Mouse (Mus musculus): ENCODE measurements around the gene Arhgap10.

Arhgap10 gene

DNA sequence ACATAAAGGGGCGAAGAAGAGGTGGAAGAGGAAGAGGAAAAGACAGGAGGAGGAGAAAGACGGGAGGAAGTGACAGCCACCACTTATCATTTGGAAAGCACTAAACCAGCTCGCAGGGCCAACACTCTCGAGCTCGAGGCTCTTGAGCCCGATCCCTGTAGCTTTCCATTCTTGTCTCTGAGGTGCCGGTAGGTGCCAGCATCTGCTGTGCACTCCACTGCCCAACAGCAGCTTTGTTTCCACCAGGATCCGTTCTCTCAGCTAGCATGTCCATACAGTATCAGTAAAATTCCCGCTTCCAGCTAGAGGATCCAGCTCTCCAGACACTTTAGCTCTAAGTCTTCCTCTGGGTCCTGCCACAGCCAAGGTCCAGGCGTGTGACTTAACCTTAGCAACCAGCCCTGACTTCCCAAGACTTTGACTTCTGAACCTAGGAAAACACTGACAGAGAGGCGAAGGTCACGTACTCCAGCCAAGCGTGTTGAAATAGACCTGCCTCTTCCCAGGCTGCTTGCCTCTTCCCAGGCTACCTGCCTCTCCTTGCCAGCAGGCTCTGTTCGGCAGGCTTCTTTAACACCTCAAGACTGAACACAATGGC is 6.4 kb upstream of the Arhgap10 start:
- no peak for TF ChIP-seq GATA4 (IDR thresholded peaks at IDR 0.05; ENCODE audit: insufficient replicate concordance, low read length)

DNA sequence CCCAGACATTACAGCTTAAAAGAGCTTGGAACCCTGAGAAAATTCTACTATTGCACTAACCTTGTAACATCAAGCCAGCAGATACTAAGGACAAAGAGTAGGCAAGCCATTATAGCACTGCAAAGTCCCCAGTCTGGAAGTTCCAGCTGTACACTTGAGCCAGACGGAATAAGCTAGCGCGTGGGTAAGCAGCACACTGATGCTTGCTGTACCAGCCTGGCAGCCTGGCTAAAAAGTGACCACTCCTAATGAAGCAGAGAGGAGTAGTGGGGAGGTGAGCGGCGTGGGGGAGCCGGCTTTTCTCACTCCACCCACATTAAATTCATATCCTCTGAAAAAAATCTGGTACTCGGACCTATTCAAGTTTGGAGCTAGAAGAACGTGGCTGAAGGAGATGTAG is 5.2 kb upstream of the Arhgap10 start:
- TF ChIP-seq GATA4 (IDR thresholded peaks at IDR 0.05; ENCODE audit: insufficient replicate concordance, low read length) = no peak

DNA sequence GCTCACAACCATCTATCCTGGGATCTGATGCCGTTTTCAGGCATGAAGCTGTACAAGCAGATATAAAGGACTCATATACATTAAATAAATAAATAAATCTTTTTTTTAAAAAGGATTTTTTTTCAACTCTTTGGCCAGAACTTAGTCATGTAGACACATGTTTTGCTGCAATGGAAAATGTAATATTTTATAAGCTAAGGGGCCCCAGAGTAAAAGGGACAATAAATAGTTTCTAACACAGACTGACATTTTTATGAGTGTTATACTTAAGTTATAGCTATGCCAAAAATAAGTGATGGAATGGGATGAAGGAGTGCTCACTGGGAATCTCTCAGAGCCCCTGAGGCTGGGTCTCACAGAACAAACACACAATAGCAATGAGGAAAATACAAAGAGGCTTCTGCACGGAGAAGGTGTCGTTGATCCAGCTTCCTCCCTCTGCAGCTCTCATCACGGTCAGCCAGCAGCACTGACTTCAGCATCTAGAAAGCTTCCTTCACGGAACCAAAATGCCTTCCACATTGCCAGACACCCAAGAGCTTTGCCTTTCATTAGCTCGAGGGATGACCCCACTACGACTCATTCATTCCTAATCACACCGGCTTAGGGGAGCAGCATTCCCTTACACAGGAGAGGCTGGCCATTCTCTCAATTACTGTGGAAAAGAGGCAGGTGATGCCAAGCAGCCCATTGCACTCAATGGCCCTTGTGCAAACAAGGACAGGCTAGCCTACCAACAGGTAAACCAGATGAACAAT is 3.5 kb upstream of the Arhgap10 start:
- TF ChIP-seq GATA4 (IDR thresholded peaks at IDR 0.05; ENCODE audit: insufficient replicate concordance, low read length) = no peak

DNA sequence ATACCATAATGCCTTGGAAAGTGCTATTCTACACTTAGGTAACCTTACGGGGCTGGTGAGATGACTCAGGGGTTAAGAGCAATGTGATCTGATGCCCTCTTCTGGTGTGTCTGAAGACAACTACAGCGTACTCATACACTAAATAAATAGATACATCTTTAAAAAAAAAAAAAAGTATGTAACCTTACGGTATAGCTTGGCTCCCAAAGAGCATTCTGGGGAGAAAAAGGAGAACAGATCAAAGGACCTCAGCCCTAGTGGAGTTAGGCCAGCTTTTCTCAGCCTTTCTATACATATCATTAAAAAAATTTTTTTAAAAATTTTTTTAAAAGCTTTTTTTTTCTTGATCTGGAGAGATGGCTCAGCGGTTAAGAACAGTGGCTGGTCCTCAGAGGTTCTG is 2.8 kb upstream of the Arhgap10 start:
- no peak for TF ChIP-seq GATA4 (IDR thresholded peaks at IDR 0.05; ENCODE audit: insufficient replicate concordance, low read length)

DNA sequence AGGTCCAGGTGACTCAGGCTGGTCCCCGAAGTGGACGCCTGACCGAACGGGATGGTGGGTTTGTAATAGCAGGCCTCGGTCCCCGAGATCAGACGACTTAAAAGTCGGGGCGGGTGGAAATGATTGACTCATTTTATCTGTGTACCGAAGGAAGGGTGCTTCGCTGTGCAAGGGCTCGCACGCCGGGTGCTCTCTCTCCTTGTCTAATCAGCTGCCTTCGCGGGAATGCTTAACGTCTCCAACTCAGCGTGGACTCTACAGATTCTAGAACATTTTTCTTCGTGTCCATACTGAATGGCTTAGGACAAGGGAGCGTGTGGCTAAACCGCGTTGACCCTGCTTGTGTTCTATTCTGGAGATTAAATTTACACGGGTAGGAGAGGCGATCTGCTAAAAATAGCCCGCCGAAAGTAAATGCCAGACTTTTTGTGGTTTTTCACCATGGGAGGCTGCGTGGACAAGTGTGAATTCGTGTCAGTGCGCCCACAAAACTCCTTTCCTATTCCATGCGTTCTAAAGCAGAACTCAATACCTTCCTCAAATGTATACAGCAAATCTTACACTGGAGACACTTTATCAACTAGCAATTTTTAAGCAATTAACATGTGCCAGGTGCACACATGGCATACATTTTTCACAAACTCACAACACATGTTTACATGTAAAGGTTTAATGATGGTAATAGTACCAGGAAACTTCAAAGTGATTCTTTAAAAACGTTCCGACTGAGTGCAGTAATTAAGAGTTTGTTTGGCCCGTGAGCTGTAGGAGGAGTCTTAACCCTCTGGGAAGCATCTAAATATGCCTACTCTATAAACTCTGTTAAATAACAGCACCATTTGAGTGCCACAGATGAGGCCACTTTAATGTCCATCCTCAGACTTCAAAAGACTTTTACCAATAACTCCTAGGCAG is 705 bp upstream of the Arhgap10 start:
- TF ChIP-seq GATA4 (IDR thresholded peaks at IDR 0.05; ENCODE audit: insufficient replicate concordance, low read length) = no peak

DNA sequence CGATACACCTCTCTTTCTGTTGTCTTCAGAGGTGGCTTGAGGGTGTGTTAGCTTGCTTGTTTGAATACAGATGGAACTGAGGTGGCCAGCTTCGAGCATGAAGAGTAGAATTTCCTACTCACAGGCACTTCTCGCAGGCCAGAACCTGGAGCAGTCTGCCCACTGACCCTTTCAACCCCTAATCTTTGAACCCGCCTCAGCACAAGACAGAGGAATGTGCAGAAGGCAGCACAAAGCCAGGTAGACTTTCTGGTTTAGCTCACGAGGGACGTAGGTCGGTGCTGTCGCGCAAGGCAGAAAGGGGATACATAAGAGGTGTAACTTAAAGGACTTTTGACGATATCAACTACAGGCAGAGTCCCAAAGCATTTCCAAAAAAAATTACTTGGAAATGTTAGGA is 908 bp downstream of the Arhgap10 start:
- TF ChIP-seq GATA4 (IDR thresholded peaks at IDR 0.05; ENCODE audit: insufficient replicate concordance, low read length) = no peak

DNA sequence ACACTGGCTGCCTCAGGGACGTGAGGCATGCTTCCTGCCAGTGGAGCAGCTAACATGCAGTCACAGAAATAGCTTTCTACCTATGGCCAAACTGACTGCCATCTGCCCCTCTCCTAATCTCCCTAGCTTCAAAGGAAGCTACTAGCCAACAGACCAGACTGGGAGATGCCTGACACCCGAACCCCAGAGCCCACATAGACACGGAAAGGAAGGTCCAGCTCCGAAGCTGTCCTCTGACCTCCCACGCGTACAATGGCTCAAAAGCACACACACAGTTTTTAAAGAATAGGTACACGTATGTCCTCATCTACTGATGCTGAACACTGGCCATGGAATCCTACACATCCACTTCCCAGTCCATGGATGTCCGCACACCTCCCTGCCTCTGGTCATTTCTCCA is 2.0 kb downstream of the Arhgap10 start:
- TF ChIP-seq GATA4 (IDR thresholded peaks at IDR 0.05; ENCODE audit: insufficient replicate concordance, low read length) = no peak

DNA sequence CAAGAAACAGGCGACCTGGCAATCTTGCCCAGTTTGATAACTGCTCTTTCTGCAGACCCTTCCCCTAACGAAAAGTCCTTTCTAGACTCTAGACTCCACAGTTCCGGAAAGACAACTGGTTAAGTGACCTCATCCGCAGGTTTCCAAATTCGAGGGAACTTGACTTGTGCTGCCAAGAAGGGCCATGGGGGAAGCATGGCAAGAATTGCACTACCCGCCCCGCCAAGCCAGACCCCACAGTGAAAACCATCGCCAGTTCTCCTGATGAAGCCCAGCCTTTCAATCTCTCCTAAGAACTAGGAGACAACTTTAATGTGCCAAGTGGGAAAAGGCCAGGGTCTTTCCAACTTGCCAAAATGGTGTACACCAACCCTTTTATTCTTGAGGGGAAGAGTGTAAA is 2.6 kb downstream of the Arhgap10 start:
- TF ChIP-seq GATA4 (IDR thresholded peaks at IDR 0.05; ENCODE audit: insufficient replicate concordance, low read length) = no peak

DNA sequence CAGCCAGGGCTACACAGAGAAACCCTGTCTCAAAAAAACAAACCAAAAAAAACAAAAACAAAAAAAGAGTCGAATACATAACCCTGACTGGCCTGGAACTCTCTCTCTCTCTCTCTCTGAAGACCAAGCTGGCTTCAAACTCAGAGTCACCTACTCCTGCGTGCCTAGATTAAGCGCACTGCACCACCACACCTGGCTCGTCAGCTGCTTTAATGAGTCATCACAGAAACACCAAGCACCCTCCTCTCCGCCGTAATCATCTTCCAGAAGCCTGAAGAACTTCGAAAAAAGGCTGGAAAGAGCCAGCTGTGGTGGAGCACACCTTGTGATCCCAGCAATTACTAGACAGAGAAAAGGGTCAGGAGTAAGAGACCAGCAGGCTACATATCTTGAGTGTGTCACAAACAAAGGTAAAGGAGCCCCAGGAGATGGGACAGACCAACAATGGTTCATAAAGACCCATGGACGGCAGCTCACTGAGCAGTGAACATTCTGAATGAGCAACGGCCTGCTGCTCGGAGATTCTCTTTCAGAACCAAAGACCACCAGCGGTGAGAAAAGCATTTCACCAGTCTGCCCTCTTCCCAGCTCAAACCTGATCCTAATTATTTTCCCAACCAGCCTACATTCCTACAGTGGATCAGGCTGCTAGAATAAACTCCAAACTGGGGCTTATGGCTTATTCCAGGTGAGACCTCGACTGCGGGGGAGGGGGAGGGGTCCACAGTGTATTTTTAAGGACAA is 5.8 kb downstream of the Arhgap10 start:
- no peak for TF ChIP-seq GATA4 (IDR thresholded peaks at IDR 0.05; ENCODE audit: insufficient replicate concordance, low read length)

DNA sequence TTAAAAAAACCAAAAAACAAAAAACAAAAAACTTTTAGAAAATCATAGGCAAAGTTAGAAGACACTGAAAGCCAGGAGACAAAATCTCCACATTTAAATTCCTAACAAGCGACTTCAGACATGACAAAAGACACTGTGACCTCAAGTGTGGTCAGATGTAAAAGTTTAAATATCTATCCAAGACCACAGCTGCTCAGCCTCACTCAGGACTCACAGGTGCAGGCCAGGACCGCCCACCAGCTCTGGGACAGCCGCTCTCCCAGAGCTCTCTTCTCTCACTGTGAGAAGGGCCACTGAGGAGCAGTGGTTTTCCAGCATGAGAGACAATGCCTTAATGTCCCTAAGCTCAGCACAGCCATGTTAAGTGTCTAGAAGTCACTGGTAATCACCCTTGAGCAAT is 7.3 kb downstream of the Arhgap10 start:
- TF ChIP-seq GATA4 (IDR thresholded peaks at IDR 0.05; ENCODE audit: insufficient replicate concordance, low read length) = no peak

DNA sequence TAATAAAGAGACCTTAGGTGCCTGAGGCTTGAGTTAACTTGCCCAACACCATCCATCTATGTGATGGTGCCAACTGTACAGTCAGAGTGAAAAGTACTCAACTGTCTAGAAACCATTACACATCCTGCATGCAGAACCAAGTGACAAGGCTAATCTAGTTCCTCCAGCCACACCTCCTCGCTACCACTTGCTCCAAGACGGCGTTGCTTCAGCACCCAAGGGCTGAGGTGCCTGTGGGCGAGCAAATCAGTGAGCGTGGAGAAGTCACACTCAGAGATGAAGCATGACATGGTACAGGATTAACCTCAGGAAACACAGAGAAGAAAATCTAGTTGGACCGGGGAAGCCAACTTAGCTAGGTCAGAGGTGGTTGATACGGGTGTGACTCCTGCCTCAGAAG is 8.7 kb downstream of the Arhgap10 start:
- TF ChIP-seq GATA4 (IDR thresholded peaks at IDR 0.05; ENCODE audit: insufficient replicate concordance, low read length) = no peak

DNA sequence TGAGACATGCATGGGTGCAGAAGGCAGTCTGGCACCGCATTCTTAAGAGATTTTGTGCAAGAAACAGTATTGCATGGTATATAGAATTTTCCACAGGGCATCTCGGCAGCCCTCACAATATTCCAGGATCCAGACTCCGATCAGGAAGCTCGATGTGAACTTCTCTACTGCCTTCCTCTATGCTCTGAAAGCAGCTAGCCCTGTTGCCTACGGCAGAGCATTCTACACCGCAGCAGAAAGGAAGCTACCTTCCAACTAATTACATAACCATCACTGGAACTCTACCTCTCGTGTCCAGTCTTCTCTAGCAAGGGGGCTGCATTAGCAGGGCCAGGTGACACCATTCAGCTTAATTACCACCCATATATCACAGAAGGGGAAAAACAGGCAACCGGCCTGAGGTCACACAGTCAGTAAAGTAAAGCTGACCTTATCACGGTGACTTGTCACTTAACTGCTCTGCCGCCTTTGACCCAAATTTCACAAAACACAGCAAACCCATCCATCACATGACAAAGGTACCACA is 10.2 kb downstream of the Arhgap10 start:
- no peak for TF ChIP-seq GATA4 (IDR thresholded peaks at IDR 0.05; ENCODE audit: insufficient replicate concordance, low read length)

DNA sequence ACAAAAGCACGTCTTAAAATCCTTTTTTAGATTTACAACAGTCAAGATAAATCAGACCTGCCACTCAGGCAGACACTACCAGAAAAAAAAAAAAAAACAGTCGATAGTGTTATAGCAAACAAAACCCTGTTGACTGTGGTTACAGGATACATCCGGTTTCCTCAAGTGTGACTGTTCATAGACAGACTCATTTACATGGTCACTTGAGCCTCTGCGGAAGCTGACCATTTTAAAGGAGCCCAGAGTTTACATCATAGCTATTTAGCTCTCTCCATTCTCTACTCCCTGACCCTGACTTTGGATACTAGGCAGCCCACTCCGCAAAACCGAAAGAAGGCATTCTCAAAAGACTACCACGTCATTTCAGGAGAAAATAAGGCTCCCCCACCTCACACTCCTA is 11.2 kb downstream of the Arhgap10 start:
- no peak for TF ChIP-seq GATA4 (IDR thresholded peaks at IDR 0.05; ENCODE audit: insufficient replicate concordance, low read length)

DNA sequence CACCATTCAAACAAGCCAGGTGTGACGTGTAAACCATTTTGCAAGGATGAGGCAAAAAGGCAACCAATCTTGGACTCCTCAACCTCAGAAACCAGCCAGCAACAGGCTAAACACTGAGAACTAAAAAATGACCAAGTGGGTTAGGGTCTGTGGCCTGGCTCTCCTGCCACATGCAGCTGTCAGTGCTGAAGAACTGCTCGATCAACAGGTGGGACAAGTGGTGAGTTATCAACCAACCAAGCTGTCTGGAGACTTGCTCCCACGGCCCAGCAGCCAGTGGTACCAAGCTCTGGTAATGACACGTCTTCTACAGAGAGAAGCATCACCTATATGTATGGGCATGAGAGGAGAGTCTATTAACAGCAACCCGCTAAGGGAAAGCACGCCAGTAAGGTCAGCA is 15.2 kb downstream of the Arhgap10 start:
- TF ChIP-seq GATA4 (IDR thresholded peaks at IDR 0.05; ENCODE audit: insufficient replicate concordance, low read length) = no peak

DNA sequence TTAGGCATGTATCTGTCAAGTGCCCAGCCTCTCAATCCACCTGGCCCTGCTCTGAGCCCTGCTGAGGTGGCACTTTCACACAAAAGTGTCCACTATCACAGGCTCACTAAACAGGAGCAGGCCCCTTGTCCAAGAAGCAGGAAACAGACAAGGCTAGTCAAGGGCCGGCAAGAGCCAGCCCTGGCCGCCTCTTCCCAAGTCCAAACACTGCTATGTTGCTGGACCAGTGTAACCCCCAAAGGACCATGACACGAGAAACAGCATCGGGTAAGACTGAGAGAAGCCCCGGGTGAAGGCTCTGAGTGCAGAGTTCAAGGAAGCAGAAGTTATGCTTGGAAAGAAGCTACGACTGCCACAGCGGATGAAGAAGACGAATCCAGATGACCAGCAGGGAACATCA is 16.6 kb downstream of the Arhgap10 start:
- TF ChIP-seq GATA4 (IDR thresholded peaks at IDR 0.05; ENCODE audit: insufficient replicate concordance, low read length) = no peak
